Mouse (Mus musculus) kidney, adult 18-20 months (tissue): ENCODE data around the gene Tomm20l.
"Not testable (repeated sequence)": the region's sequence is repeated elsewhere in the genome, so short reads cannot be mapped to it uniquely, and the experiment has no call there.

ENCODE experiments used
- DNase-seq: peaks from one replicate; pipeline ENCODE4 v3.0.0; 2021

Gene Tomm20l

GRCm38 (mm10) chr12:71111331-71111730, at the start of gene Tomm20l:
Gene Tomm20l, plus strand, starts transcription at chr12:71111428.
- peak; percentile 69 for DNase-seq

DNA sequence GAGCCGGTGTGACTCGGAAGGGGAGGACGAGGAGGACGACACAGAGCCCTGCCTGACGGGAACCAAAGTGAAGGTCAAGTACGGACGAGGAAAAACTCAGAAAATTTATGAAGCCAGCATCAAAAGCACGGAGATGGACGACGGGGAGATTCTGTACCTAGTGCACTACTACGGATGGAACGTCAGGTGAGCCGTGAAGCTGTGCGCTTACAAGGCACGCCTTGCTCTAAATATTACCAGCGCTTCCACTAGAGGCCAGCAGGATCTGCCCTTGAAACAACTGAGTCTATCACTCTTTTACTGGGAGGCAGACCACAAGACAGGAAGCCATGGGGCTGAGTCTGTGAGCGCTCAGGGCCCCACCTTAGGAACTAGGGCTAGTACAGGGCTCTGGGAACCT, 41.4 kb upstream of the Tomm20l start:
- no peak for DNase-seq

DNA sequence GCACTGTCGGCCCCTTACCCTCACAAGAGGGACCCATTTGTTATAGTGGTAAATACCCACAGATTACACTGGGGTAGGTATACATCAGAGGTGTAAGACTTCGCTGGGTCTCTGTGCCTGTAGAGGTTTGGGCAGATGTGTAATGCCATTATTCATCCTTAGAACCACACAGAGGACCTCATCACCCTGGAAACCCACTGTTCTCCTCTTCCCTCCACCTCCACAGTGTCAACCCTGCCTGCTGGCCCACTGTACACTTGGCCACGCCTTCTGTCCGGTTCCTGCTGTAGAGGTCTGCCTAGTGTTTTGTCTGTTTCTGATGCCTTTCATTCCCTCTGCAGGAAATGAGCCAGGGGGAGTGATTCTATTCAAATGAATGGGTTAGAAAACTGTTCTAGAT, 39.2 kb upstream of the Tomm20l start:
- no peak for DNase-seq

DNA sequence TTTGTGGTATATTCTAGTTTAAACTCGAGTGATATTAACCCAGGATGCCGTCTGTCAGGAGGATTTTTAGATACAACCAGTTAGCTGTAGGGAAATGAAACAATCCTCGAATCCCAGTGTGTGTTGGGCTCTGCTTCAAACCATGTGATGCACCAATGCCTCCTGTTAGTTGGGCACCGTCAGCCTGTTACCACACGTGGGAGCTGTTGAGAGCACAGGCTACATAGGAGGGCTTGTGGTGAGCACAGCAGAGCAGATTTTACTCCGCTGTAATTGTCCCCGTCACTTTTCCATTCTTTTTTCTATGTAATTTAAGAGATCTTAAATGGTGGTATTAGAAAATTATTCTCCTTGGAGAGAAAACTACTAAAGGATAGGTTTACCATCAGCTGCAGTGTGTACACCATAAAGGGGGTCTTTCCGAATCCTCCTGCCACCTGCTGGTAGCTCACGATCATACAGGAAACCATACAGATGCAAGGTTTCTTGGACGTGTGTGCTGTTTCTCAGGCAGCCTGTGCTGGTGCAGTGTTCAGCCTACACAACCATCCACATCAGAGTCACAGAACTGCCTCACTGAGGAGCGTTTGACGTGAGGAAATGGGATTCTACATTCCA, 38.0 kb upstream of the Tomm20l start:
- peak; percentile 25 for DNase-seq

- DNase-seq: no peak
Observed at GRCm38 (mm10) chr12:71086331-71086730, 24.9 kb upstream of the Tomm20l start.

- not testable (repeated sequence) for DNase-seq
Observed at GRCm38 (mm10) chr12:71104275-71104674, 7.0 kb upstream of the Tomm20l start.

GRCm38 (mm10) chr12:71107216-71107771, 3.9 kb upstream of the Tomm20l start:
- DNase-seq: no peak

DNA sequence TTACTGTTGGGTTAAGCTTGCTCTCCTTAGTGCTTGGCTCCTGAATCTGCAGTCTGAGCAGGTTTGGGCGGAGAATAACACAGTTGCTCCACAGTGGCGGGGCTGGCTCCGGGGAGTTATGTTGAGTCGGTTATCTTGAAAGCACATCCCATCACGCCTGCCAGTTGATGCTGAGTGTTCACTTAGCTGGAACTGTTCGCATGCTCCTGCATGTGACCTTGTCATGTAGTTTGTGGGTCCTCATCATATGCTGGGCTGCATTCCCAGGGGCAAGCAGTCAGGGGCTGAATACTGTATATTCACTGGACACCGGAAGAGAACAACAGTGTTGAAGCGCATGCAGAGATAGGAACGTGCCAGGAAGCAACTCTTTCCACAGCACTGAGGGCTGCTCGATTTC, 1.8 kb downstream of the Tomm20l start:
- DNase-seq: no peak

DNA sequence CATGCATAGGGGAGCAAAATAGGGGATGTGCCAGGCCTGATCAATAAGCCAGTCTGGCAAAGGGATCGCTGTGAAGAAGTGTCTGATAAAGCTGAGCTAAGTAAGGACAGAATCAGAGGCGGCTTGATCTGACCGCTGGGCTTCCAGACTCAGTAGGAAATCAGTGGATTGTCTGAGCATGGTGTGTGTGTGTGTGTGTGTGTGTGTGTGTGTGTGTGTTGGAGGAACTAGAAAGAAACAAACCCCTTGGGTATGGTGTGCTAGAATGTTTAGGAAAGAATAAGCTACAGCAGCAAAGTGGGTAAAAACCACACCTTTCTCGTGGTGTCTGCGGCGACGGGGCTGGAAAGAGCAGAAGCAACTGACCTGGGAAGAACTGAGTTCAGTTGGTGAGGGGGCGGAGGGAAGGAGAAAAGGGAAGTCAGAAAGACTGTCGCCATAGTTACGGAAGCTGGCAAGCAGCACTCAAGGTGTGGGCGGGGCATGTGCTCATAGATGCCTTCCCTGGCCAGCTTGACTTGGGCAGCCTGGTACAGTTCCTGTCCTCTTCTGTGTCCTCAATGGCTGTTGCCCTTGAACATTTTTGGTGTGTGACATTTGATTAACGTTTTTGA, 2.6 kb downstream of the Tomm20l start:
- DNase-seq: peak; percentile 50

GRCm38 (mm10) chr12:71116411-71116810, 5.2 kb downstream of the Tomm20l start:
- DNase-seq: no peak

DNA sequence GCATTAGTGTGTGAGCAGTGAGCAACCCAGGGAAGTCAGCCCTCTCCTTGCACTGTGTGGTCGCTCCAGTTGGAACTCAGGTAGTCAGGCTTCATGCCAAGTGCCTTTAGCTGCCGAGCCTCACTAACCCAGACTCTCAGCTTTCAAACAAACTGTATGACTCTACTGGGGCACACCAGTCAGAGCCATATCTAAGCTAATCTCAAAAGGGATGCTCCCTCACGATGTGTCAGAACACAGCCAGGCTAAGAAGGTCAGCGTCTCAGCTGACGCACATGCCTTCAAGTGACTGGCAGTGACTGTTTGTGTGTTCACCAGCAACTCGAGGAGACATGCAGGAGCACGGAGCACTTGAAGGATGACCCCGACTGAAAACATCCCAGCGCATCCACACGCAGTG, 11.5 kb downstream of the Tomm20l start:
- DNase-seq: no peak

DNA sequence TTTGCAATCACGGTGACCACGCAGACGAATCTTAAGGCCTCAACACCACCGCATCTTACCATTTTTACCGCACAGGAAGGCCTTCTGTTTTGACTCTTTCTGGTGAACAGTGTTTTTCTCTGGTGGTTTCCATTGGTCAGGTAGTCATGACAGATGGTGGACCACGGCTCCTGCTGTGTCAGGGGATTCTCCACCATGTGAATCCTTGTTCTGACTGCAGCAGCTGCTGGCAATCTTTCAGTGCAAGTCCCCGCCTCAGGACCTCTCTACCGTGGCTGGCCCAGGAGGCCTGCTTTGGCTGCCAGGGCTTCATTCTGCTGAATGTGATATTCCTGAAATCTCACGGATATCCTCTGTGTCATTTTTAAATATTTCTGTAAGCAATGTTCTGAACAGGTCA, 12.1 kb downstream of the Tomm20l start:
- no peak for DNase-seq

DNA sequence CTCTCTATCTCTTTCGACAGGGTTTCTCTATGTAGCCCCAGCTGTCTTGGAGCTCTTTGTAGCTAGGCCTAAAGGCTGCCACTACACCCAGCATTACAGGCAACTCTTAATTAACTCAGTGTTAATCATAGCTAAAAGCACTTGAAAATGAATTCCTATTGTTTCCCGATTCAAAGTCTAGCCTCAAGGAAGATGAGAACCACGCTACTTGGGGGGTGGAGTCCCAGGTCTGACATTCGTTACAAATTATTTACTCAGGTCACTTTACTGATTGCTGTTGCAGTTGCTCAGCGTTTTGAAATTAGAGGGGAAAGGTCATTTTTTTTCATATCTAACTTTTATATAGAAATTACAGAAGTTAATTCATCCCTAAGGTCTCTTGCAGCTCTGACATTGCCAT, 24.4 kb downstream of the Tomm20l start:
- no peak for DNase-seq

- peak; percentile 87 for DNase-seq
Observed at GRCm38 (mm10) chr12:71136130-71136973, 25.1 kb downstream of the Tomm20l start, which contains the start of the genes Timm9 and 2700049A03Rik. Gene Timm9, minus strand, starts transcription at chr12:71136684. Gene 2700049A03Rik, plus strand, starts transcription at chr12:71136848.

DNA sequence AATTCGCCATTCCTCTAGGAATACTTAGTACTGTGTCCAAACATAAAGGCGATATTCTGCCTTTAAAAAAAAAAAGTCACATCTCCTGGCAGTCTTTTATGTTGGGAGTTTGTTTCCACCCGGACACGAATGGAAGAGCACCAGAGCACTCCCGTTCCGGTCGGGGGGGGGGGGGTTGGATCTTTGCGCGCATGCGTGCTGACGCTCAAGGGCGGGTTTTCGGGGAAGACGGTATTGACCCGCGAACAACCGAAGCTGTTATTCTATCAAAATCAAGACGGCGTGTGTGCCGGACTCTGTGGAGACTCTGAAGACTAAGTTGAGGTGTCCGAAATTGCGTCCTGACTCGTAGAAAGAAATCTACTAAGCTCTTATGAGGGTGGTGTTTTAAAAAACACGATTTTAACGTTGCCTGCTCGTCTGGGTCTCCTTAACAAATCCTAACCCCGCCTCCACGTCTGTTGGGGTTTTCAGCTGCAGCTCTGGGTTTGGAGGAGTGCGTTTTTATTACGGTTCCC, 25.8 kb downstream of the Tomm20l start:
- DNase-seq: peak; percentile 84

GRCm38 (mm10) chr12:71137686-71138085, 26.5 kb downstream of the Tomm20l start:
- DNase-seq: no peak

DNA sequence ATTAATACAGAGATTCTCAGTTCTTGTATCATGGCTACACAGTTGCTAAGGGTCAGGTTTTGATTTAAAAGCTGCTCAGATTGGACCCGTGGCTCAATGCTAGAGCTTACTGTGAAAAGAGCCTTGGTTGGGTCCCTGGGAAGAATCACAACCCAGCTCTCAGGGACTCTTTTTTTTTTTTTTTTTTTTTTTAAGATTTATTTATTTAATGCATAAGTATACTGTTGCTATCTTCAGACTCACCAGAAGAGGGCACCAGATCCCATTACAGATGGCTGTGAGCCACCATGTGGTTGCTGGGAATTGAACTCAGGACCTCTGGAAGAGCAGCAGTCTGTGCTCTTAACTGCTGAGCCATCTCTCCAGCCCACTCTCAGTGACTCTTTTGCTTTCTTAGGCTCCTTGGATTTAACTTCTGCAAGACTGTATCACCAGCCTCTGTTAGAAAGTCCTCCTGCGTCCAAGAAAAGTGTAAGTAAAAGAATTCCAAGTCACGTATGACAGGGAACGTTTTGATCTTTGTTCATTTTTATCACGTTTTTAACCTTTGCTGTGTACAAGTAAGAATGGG, 28.1 kb downstream of the Tomm20l start:
- no peak for DNase-seq

GRCm38 (mm10) chr12:71141189-71141588, 30.0 kb downstream of the Tomm20l start:
- no peak for DNase-seq

DNA sequence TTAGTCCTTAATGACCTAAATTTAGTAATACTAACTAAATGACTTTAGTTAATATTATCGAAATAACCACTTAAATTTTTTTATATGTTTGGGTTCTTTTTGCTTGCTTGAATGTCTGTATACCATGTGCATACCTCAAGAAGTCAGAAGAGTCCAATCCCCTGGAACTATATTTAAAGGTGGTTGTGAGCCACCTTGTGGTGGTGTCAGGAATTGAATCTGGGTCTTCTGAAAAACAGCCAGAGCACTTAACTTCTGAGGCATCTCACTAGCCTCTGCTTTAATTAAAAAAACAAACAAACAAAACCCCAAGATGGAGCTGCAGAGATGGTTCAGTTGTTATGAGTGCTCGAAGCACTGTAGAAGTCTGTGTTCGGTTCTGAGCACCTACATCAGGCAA, 36.4 kb downstream of the Tomm20l start:
- DNase-seq: peak; percentile 51

GRCm38 (mm10) chr12:71148801-71149200, 37.6 kb downstream of the Tomm20l start:
- DNase-seq: no peak

DNA sequence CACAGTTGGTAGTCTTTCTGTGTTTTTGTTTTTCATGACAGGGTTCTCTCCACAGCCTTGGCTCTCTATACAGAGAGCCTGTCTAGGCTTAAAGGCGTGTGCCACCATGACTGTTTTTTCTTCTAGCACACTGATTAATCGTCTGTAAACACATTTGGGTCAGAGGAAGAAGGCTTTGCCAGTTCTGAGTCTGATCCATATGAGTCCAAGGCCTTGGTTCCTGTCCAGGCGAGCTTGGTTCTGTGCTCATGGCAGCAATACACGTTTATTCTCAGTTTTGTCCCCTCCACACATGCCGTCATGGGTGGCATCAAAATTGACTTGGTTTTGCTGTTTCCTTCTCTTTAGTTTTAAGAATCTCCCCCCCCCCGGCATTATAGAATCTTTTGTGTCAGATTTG, 38.2 kb downstream of the Tomm20l start:
- no peak for DNase-seq

- DNase-seq: no peak
Observed at GRCm38 (mm10) chr12:71150167-71150566, 38.9 kb downstream of the Tomm20l start.

DNA sequence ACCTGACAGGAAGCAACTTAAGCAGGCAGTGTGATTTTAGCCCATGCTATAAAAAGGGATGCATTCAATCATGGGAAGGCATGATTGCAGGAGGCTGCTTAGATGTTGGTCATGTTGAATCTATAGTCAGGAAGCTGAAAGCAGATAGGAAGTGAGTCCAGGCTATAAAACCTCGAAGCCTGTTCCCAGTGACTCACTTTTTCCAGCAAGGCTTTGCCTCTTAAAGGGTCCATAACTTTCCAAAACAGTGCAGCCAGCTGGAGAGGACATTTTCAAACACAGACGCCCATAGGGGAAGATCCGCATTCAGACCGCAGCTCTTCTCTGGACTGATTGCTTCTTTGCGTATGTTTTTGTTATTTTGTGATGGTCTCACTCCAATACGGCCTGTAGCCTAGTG, 43.8 kb downstream of the Tomm20l start:
- DNase-seq: no peak
